10 mouse cellular contexts compared by ENCODE assay signal in genomic region chr19:25315458-25315889, GRCm38 (mm10).
DNase-seq lines count a peak whose midpoint lies in the region; ATAC-seq and TF ChIP-seq lines count a peak whose summit lies in the region.
"Had no signal": no experiment of that assay in that cellular context is flagged by ENCODE, and none has a peak within 500 bp of the region (broad histone marks: within the 10 kb centered on the region; RNA-seq: fewer than 3 reads in every experiment).

No protein-coding gene starts in this region.

- no peak for ATAC-seq in CD4-positive, CD25-positive, alpha-beta regulatory T cell, adult 4 months
- no peak for ATAC-seq in midbrain, embryonic 16.5 days

- H3K9ac ChIP-seq in midbrain, embryonic 16.5 days (ENCODE audit: low read depth, low read length) = no peak overlapping the region
- H3K9ac ChIP-seq: limb, embryonic 12.5 days had no signal

- intact Hi-C loops in heart, postnatal 36 days (cut with DNase I) = no loop called here

- TF ChIP-seq POLR2A in thymus, adult 2 months (IDR thresholded peaks at IDR 0.05; ENCODE audit: control insufficient read depth, extremely low read depth, insufficient read depth, low read length, poor library complexity) = no peak

- H3K36me3 ChIP-seq in thymus, adult 2 months (ENCODE audit: control insufficient read depth, insufficient read depth, low read length) = no peaks in the 10 kb centered on the region
- H3K36me3 ChIP-seq in midbrain, embryonic 16.5 days (ENCODE audit: control insufficient read depth, insufficient read depth, low read length) = no peaks in the 10 kb centered on the region
- H3K36me3 ChIP-seq: limb, embryonic 12.5 days had no signal

- no peak overlapping the region for H3K4me3 ChIP-seq in thymus, adult 2 months (ENCODE audit: control insufficient read depth, insufficient read depth, low read length)
- H3K4me3 ChIP-seq in midbrain, embryonic 16.5 days (ENCODE audit: low read depth, low read length) = no peak overlapping the region
- H3K4me3 ChIP-seq: limb, embryonic 12.5 days; myocyte had no signal

- WGBS in thymus, adult 2 months = 58% methylated on average over 14 of the region's 14 CpGs
- 70% methylated on average over 14 of the region's 14 CpGs for WGBS in midbrain, embryonic 16.5 days

- no peaks in the 10 kb centered on the region for H3K9me3 ChIP-seq in midbrain, embryonic 16.5 days (replicated peaks; ENCODE audit: control insufficient read depth, low read length, poor library complexity, severe bottlenecking)
- H3K9me3 ChIP-seq: limb, embryonic 12.5 days had no signal

- no peaks in the 10 kb centered on the region for H3K27me3 ChIP-seq in thymus, adult 2 months (ENCODE audit: control insufficient read depth, insufficient read depth, low read length)
- H3K27me3 ChIP-seq in midbrain, embryonic 16.5 days (ENCODE audit: control insufficient read depth, insufficient read depth, low read depth, low read length) = no peaks in the 10 kb centered on the region
- H3K27me3 ChIP-seq: limb, embryonic 12.5 days had no signal

- peaks cover 4% of the 10 kb centered on the region for H3K4me1 ChIP-seq in thymus, adult 2 months (replicated peaks; ENCODE audit: control insufficient read depth, insufficient read depth, low read length)
- H3K4me1 ChIP-seq in midbrain, embryonic 16.5 days (ENCODE audit: control insufficient read depth, insufficient read depth, low read length) = no peaks in the 10 kb centered on the region

- H3K27ac ChIP-seq in thymus, adult 2 months (ENCODE audit: control insufficient read depth, insufficient read depth, low read length) = no peak overlapping the region
- no peak overlapping the region for H3K27ac ChIP-seq in midbrain, embryonic 16.5 days (ENCODE audit: low read length)
- H3K27ac ChIP-seq: limb, embryonic 12.5 days had no signal

- peak; percentile 90 for DNase-seq in heart, adult 11 months
- no peak for DNase-seq in heart, postnatal 36 days
- peak; percentile 23 for DNase-seq in thymus, postnatal 4 days
- no peak for DNase-seq in thymus, adult 2 months
- peak; percentile 12 for DNase-seq in lung, postnatal 14 days
- peak; percentile 84 for DNase-seq in testis, postnatal 10 days (ENCODE audit: low spot score)

- TF ChIP-seq CTCF in thymus, adult 2 months (IDR thresholded peaks at IDR 0.05; ENCODE audit: borderline replicate concordance, control insufficient read depth, extremely low read depth, insufficient read depth, low read length, poor library complexity) = no peak

- no peak overlapping the region for H3K4me2 ChIP-seq in midbrain, embryonic 16.5 days (ENCODE audit: low read length)
- H3K4me2 ChIP-seq: limb, embryonic 12.5 days had no signal

Comparison
In these comparisons a context has a peak if more than half of its experiments do, and no peak if none do; other contexts are left out.
1. DNase-seq: peak in heart, adult 11 months (single experiment), thymus, postnatal 4 days (single experiment), lung, postnatal 14 days (single experiment) and testis, postnatal 10 days (single experiment); none in heart, postnatal 36 days (0 of 2) and thymus, adult 2 months (single experiment).